Mouse (Mus musculus): ENCODE measurements around the gene Ms4a2. TPM values are rescaled to one million over a fixed set of nuclear protein-coding genes. Genes with fewer than 3 reads are reported as not detected.

Gene Ms4a2
- 1 to 10 TPM; 1.0 to 1.8 TPM for total RNA-seq (2021)
- long read RNA-seq, experiment 1, partial matches to known transcripts: 1 of 1 reads
- long read RNA-seq, experiment 1, other reads (novel, unspliced or antisense): 0 of 1 reads
- long read RNA-seq, experiment 2, partial matches to known transcripts: 0 of 3 reads
- long read RNA-seq, experiment 2, other reads (novel, unspliced or antisense): 2 of 3 reads

- DNase-seq (ENCODE audit: low spot score in 2 of 2): no peak
Measured at GRCm38 (mm10) chr19:11623551-11623950, at the start of gene Ms4a2. Ms4a2 (minus strand) TSS chr19:11623719.

GRCm38 (mm10) chr19:11661562-11661961 lies 38.0 kb upstream of the Ms4a2 start:
- DNase-seq (ENCODE audit: low spot score in 2 of 2): no peak

DNA sequence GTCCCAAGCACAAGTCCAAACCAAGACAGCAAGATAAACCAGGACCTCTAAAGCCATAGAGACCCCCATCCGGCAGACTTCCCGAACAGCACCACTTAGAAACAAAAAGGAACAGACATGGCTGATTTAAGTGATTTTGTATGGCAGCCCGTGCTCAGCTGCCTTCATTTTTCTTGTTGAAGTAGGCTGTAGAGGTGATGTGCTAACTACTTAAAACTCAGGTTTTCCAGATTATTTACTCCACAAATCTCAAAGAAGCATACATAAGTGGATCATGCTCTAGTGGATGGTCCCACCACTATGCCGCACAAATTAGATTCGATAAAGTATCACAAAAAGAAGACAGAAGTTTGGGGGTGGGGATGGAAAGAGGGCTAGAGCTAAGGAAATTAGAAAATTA lies 36.9 kb upstream of the Ms4a2 start, which contains the start of gene Oosp2:
TSS of gene Oosp2 (minus strand) at position 101 of the 400 bp plus-strand sequence.
- no peak for DNase-seq (ENCODE audit: low spot score in 2 of 2)

DNA sequence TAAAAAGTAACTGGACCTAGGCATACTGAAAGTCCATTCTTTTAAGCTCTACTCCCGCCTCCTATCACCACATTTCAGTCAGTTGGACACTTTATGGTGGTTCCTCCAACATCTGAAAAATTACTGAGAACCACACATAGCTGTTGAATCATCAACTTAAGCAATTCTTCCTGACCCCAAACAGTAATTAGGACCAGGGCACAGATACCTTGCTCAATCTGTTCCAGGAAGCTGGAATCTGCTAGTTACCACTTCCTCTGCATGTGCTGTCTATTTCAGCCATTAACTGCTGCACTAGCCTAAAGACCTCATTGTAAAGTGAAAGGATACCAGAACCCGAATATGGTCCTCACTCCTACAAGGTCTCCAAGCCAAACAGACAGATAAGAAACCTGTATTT lies 35.6 kb upstream of the Ms4a2 start:
- DNase-seq (ENCODE audit: low spot score in 2 of 2): no peak

GRCm38 (mm10) chr19:11649564-11649963 lies 26.0 kb upstream of the Ms4a2 start:
- DNase-seq (ENCODE audit: low spot score in 2 of 2): no peak

DNA sequence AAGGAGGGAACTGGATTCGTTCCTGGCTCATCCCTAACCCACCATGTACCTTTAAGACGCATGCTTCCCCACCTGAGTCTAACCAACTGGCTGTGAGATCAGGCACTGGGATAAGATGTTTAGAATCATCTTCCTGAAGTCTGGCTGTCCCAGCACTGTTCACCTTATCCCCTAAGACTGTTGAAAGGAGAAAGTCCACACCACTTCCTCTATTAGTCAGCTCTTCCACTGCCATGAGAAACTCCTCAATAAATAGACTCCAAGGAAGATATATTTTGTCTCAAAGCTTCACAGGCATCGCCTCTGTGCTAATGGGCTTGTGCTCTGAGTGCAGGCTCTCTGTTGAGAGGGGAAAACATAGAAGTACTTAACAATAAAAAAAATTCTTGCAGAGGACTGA lies 22.6 kb upstream of the Ms4a2 start:
- no peak for DNase-seq (ENCODE audit: low spot score in 2 of 2)

- DNase-seq (ENCODE audit: low spot score in 2 of 2): no peak
Measured at GRCm38 (mm10) chr19:11640732-11641131, 17.2 kb upstream of the Ms4a2 start, which contains the start of gene Ms4a3. Ms4a3 (minus strand) TSS chr19:11640851.

GRCm38 (mm10) chr19:11639038-11639437 lies 15.5 kb upstream of the Ms4a2 start:
- DNase-seq (ENCODE audit: low spot score in 2 of 2): no peak

DNA sequence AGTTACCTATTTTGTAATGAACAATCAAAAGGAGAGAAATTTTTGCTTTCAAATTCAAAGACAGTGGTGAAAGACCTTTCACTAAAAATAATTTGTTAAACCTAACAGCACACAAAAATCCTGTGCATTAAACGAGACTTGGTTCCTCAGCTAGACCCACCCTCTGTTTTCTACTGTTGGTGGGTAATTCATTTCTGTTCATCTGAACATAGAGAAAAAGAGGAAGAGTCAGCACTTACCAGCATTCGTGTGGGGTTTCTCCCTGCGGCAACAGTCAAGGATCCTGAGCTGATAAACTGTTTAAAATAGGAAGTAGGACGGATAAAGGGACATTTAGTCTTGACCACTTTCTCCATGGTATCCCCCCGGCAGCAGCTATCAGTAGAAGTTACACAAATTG lies 12.1 kb upstream of the Ms4a2 start:
- DNase-seq (ENCODE audit: low spot score in 2 of 2): no peak

DNA sequence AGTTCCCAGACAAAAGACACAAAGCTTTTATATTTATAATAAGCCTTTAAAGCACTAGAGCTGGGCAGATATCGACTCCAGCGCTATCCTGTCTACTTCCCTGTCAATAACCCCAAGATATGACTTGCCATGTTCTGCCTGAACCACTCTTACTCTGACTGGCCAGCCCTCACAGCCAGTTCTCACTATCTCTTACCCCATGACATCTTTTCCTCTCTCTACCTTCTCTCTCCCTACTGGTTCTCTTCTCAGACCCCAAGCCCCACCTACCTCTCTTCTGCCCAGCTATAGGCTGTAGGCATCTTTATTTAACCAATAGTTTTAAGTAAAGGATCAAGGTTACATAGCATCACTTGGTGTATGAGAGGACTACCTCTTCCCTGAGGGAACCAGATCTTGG lies 10.8 kb upstream of the Ms4a2 start:
- DNase-seq (ENCODE audit: low spot score in 2 of 2): no peak

DNA sequence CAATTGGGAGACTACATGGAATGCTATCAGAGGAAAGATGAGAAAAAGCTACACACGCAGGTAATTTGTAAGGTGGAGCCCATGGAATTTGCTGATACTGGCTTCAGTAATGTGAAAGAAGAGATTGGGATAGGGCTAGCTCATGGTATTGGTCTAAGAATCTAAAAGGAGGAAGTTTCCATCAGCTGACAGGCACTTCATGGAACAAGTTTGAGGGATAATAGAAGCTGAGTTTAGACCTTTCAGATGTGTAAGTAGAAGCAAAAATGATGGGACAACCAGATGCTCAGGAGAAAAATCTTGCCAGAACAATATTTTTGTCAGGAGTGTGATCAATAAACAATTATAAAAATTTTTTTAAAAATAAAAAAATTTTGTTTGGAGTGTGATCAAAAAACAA lies 10.2 kb upstream of the Ms4a2 start:
- no peak for DNase-seq (ENCODE audit: low spot score in 2 of 2)

GRCm38 (mm10) chr19:11625231-11625630 lies 1.7 kb upstream of the Ms4a2 start:
- no peak for DNase-seq (ENCODE audit: low spot score in 2 of 2)

- DNase-seq (ENCODE audit: low spot score in 2 of 2): no peak
Measured at GRCm38 (mm10) chr19:11624800-11625199, 1.3 kb upstream of the Ms4a2 start.

DNA sequence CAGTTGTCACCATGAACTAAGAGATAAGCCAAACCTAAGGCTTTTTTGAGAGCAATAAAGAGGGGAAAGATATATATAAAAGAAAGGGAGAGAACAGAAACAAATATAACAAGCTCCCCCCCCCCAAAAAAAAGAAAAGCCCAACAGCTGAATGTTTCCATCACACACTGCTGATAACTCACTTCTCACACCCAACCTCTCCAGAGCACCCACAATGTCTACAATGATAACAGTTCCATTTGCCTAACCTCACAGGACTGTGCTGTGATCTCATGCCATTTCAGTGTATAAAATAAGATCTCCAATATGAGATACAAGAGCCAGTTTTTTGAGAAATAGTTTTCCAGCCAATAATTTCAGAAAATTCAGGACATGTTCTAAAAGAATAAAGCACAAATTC lies 5.5 kb downstream of the Ms4a2 start:
- no peak for DNase-seq (ENCODE audit: low spot score in 2 of 2)

DNA sequence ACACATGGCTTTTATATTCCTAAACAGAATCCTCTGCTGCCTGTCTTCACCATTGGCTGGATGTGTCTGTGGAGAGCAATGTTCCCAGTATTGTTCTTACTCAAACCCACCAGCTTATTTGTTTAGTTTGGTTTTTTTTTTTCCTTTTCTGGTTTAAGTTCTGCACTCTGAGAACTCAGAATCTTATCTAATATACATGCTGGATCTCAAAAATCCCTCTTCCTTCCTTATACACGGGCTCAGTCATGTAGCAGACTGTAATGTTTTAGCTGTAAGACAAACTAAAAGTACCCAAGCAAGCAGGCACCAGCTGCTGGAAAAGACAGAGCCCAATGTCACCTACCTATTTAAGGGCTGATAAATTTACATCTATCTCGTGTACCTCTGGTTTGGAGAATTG lies 8.7 kb downstream of the Ms4a2 start:
- no peak for DNase-seq (ENCODE audit: low spot score in 2 of 2)

DNA sequence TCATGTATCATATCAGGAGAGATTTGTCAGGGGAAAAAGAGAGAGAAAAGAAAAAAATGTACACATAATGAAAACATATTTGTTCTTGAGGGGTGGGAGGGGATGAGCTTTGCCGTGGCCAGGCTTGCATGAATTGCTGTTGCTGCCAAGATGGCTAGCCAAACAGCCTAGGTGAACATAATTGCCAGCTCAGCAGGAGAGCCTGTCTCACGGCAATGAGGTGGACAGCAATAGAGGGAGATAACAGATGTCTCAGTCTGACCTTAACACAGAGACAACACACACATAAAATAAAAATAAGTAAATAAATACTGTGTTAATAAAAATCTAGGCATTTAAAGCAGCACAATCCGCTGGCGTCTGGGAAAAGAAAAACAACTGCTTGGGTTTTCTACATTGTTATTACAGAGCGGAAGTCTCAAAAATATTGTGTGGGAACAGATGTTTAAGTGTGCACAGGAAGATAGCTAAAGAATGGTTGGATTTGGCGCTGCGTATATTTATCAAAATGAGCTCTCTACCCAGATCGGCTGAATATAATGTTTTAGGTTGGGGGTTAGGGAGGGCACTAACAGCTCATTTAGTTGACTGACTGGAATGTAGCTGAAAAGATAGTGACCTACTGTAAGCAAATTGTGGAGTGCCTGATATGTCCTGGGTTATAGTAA lies 9.6 kb downstream of the Ms4a2 start:
- no peak for DNase-seq (ENCODE audit: low spot score in 2 of 2)

- no peak for DNase-seq (ENCODE audit: low spot score in 2 of 2)
Measured at GRCm38 (mm10) chr19:11613084-11613483, 10.4 kb downstream of the Ms4a2 start.

DNA sequence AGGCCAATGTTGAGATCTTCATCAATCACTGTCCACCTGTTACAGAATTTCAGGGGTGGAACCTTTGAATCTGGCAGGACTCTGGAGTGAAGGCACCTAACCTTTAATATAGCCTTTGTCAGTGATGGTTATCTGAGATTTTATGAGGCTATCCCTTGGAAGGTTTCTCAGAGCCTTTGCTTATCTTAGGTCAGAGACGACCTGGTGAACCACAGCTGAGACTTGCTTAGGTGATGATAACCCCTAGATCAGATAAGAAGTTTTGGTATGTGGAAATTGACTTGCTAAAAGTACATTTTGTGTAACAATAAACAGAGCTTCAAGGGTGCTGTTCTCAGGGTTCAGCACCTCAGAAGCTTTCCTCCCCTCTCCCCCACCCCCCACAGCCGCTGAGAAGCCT lies 11.2 kb downstream of the Ms4a2 start:
- no peak for DNase-seq (ENCODE audit: low spot score in 2 of 2)

DNA sequence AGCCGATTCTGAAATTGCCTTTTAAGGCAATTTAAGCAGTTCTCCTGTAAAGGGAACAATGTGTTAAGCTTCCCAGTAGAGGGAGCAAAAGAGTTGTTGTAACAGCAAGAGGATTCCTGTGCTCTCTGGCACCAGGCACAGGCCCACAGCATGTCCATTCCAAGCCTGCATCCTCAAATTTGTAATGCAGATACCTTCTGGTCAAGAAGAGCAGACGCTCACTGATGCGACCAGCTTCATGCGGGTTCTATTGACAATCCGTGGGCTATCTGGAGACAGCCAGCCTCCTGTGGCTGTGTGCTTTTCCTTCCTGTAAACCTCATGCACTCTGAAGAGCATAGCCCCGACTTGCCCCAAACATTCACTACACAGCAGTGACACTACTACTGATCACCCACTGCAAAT lies 12.0 kb downstream of the Ms4a2 start:
- no peak for DNase-seq (ENCODE audit: low spot score in 2 of 2)

GRCm38 (mm10) chr19:11608172-11608571 lies 15.3 kb downstream of the Ms4a2 start:
- peak in 1 of 2 experiments; percentile 23 for DNase-seq (ENCODE audit: low spot score in 2 of 2)

- no peak for DNase-seq (ENCODE audit: low spot score in 2 of 2)
Measured at GRCm38 (mm10) chr19:11604603-11605002, 18.9 kb downstream of the Ms4a2 start, which contains the start of gene Ms4a6d. Ms4a6d (minus strand) TSS chr19:11604849.

DNA sequence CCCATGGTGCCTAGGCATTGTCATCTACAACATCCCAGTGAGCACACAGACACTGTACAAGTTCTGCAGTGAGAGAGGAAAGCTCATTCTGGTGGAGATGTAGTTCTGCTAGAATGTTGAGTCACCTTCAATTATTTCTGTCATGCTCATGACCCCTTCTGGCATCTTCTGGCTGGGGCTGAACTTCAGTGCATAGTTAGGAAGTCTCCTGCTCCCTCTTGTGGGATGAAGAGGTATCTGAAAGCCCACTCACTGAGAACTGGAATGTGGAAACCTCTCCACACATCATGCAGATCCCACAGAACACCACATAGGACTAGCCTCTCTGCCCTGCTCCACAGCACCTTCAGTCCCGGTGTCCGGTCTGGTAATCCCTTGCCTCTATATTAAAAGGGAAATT lies 21.5 kb downstream of the Ms4a2 start:
- DNase-seq (ENCODE audit: low spot score in 2 of 2): no peak

GRCm38 (mm10) chr19:11601349-11601748 lies 22.2 kb downstream of the Ms4a2 start:
- DNase-seq (ENCODE audit: low spot score in 2 of 2): no peak
